Mouse (Mus musculus) splenic B cell, adult 2 months (primary cell): ENCODE measurements around the gene Slc38a1.

Experiments
- DNase-seq: peaks from one replicate; pipeline ENCODE4 v3.0.0-alpha.2; 2011; ENCODE audit warnings: low read depth, low spot score
- H3K27me3 ChIP-seq: 2 replicates; pipeline ENCODE4 v1.6.1; 2012; ENCODE audit warnings: mild to moderate bottlenecking, low read length, moderate library complexity, mixed read lengths; ENCODE audit not compliant: control insufficient read depth, poor library complexity, insufficient read depth, severe bottlenecking
- H3K36me3 ChIP-seq: 2 replicates; pipeline ENCODE4 v1.6.1; 2012; ENCODE audit warnings: mild to moderate bottlenecking, low read length, moderate library complexity, mixed read lengths; ENCODE audit not compliant: control insufficient read depth, poor library complexity, insufficient read depth, severe bottlenecking

The Slc38a1 gene

GRCm38 (mm10) chr15:96675744-96676143 is 33.0 kb upstream of the Slc38a1 start:
- DNase-seq: no peak
- Histone ChIP-seq H3K36me3 (no peaks in the 10 kb centered on the region), H3K27me3 (0 out of 2 replicates have a peak, but pooled peaks cover 1% of the 10 kb centered on the region)

- Histone ChIP-seq H3K36me3 (no peaks in the 10 kb centered on the region), H3K27me3 (0 out of 2 replicates have a peak, but pooled peaks cover 1% of the 10 kb centered on the region)
- no peak for DNase-seq
These were observed 32.3 kb upstream of the Slc38a1 start for GRCm38 (mm10) chr15:96675055-96675454.

DNA sequence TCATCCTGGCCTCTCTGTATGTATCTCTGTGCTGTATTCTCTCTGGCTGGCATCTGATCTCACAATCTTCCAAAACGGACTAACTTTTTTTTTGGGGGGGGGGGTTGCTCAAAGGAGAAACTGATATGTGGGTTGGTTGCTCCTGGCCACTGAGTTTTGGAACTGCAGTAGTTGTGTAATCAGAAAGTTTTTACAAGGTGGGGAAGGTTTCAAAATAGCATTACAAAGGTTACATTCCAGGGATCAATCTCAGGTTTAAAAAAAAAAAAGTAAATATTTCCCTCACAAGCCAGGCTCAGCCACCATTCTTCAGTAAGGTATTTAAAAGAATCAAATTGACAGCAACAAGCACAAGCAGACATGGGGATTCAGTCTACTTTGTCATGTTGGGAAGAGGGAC is 31.4 kb upstream of the Slc38a1 start:
- 0 out of 2 replicates have a peak, but pooled peaks cover 1% of the 10 kb centered on the region for H3K27me3 ChIP-seq
- H3K36me3 ChIP-seq: no peaks in the 10 kb centered on the region
- DNase-seq: no peak

- no peak for DNase-seq
- H3K27me3 ChIP-seq: no peaks in the 10 kb centered on the region
- H3K36me3 ChIP-seq: no peaks in the 10 kb centered on the region
These were observed 27.0 kb upstream of the Slc38a1 start for GRCm38 (mm10) chr15:96669721-96670120.

DNA sequence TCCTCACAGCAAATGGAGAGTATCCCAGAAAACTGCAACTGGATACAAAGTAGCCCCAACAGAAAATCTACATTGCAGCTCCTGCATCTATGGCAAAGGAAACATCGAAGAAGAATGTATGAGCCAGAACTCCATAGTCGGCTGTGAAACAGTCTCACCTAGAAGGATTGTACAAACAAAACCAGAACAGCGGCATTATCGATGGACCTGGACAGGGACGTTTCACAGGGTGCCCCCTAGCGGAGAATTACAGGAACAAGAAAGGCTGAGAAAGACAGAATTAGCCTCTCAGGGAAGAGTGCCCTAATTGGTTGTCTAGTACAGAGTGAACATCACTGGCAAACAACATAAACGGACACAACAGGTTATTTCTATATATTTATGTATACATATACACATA is 23.9 kb upstream of the Slc38a1 start:
- H3K36me3 ChIP-seq: no peaks in the 10 kb centered on the region
- H3K27me3 ChIP-seq: no peaks in the 10 kb centered on the region
- peak; percentile 88 for DNase-seq

DNA sequence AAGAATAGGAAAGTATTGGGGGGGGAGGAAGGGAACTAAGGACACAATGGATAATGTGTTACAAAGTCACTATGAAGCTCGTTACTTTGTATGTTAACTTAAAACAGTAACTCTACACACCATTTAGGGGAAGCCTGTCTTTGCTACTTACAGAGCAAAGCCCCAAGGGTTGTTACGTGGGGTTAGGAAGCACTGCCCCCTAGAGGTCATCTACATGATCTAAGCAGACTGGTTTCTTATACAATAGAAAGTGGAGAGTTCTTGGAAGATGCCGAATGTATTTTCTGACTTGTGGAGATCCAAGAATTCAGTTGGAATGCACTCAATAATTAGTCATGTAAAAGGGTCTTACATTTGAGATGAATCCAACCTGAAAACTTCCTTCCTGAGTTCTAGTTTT is 23.2 kb upstream of the Slc38a1 start:
- peak; percentile 95 for DNase-seq
- H3K27me3 ChIP-seq: no peaks in the 10 kb centered on the region

GRCm38 (mm10) chr15:96660590-96661141 is 18.0 kb upstream of the Slc38a1 start:
- no peak for DNase-seq
- H3K36me3 ChIP-seq: no peaks in the 10 kb centered on the region
- H3K27me3 ChIP-seq: no peaks in the 10 kb centered on the region

More for the DNA sequence above, 23.2 kb upstream of the Slc38a1 start:
- no peaks in the 10 kb centered on the region for H3K36me3 ChIP-seq

GRCm38 (mm10) chr15:96658275-96658602 is 15.5 kb upstream of the Slc38a1 start:
- no peaks in the 10 kb centered on the region for H3K36me3 ChIP-seq
- no peak for DNase-seq
- no peaks in the 10 kb centered on the region for H3K27me3 ChIP-seq

GRCm38 (mm10) chr15:96657576-96658274 is 15.0 kb upstream of the Slc38a1 start:
- Histone ChIP-seq H3K27me3 (no peaks in the 10 kb centered on the region), H3K36me3 (no peaks in the 10 kb centered on the region)
- no peak for DNase-seq

DNA sequence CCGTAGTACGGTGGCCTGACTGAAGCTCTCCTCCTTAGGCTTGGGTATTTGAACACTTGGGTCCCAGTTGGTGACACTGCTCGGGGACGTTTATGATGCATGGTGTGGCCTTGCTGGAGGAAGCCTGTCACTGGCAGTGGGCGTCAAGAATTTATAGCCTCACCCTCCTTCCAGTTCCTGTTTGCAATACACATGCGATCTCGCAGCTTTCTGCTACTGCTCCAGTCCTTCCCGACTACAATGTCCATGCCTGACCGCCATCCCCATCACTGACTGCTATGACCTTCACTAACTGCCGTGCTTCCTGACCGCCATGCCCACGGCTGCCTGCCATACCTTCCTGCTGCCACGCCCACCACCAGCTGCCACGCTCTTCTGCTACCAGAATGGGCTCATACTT is 12.8 kb upstream of the Slc38a1 start:
- DNase-seq: peak; percentile 64

GRCm38 (mm10) chr15:96654714-96655113 is 12.0 kb upstream of the Slc38a1 start:
- H3K27me3 ChIP-seq: no peaks in the 10 kb centered on the region
- peak; percentile 82 for DNase-seq
- no peaks in the 10 kb centered on the region for H3K36me3 ChIP-seq

More for the DNA sequence above, 12.8 kb upstream of the Slc38a1 start:
- no peaks in the 10 kb centered on the region for H3K27me3 ChIP-seq
- H3K36me3 ChIP-seq: no peaks in the 10 kb centered on the region

DNA sequence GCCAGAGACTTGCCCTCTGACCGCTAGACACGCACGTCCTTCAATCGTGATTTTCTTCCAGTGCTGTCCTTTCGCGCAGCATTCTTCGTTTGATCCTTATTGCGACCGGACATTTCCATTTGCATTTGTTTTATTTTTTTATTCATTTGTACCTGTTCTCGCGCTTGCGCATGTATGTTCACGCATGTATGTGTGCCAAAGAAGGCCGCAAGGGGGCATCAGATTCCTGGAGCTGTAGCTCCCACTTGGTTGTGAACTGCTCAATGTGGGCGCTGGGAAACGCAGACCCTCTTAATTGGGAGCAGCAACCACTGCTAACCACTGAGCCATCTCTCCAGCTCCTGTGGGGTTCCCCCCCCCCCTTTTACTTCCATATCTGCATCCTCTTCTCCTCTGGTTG is 10.3 kb upstream of the Slc38a1 start:
- no peak for DNase-seq
- Histone ChIP-seq H3K27me3 (no peaks in the 10 kb centered on the region), H3K36me3 (no peaks in the 10 kb centered on the region)

GRCm38 (mm10) chr15:96652531-96652930 is 9.8 kb upstream of the Slc38a1 start:
- no peak for DNase-seq
- H3K27me3 ChIP-seq: no peaks in the 10 kb centered on the region
- no peaks in the 10 kb centered on the region for H3K36me3 ChIP-seq

GRCm38 (mm10) chr15:96647376-96647775 is 4.7 kb upstream of the Slc38a1 start:
- peak; percentile 47 for DNase-seq
- no peaks in the 10 kb centered on the region for H3K27me3 ChIP-seq
- H3K36me3 ChIP-seq: no peaks in the 10 kb centered on the region

DNA sequence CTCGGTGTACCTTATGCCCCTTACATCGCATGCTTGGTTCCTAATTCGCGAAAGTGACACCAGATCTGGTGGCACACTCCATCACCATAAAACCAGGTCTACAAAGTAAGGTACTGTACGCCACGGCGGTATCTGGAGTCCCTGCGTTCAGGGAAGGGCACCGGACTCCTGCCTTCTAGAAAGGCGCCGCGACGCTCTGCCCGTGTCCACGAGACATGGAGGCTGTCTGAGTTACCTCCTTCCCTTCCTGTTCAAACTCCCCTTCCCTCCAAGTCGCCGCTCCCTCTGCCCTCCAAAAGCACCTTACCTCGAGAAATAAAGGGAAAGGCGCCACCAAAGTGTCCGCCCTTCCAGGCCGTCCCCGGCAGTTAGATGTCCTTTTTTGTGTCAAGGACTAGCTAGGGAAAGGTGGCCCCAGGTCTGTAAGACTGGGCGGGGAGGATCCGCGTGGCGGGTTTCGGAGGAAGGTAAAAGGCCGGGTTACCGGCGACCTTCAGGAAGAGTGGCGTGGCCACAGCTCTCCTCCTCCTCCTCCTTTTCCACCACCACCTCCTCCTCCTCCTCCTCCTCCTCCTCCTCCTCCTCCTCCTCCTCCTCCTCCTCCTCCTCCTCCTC is 785 bp downstream of the Slc38a1 start:
- DNase-seq: peak; percentile 61
- H3K36me3 ChIP-seq: peaks cover 5% of the 10 kb centered on the region; the same call in 1 of the 2 replicates
- H3K27me3 ChIP-seq: no peaks in the 10 kb centered on the region
